Mouse (Mus musculus) MEL (cell line): ENCODE results near the gene Tmem8. TPM values are rescaled to one million over a fixed set of nuclear protein-coding genes. Genes with fewer than 3 reads are reported as not detected.
A peak's percentile ranks its signal among the peaks of the same experiment; 100 is the strongest.

ENCODE experiments used
- DNase-seq: peaks from one replicate; pipeline ENCODE4 v3.0.0; 2011; ENCODE audit warnings: low read depth, low spot score
- H3K27ac ChIP-seq: 2 replicates; pipeline ENCODE4 v1.5.1; 2012; ENCODE audit warnings: low read depth, mild to moderate bottlenecking, control low read depth, low read length, moderate library complexity; ENCODE audit not compliant: control insufficient read depth
- H3K27me3 ChIP-seq, 2 experiments: fragments of 150-350 bp in 1 of 2; sonication (generic) in 1 of 2; 2 replicates each; pipeline ENCODE4 v1.6.1; 2012; ENCODE audit warnings: low read length in 2 of 2, mild to moderate bottlenecking in 2 of 2, improper control_type of control experiment in 1 of 2, moderate library complexity in 1 of 2; ENCODE audit not compliant: insufficient read depth in 2 of 2, control insufficient read depth in 1 of 2
- H3K36me3 ChIP-seq, 2 experiments: 2 replicates each; pipeline ENCODE4 v1.6.1; 2012 to 2014; ENCODE audit warnings: low read length in 2 of 2, improper control_type of control experiment in 1 of 2, inconsistent platforms in 1 of 2, mild to moderate bottlenecking in 1 of 2; ENCODE audit not compliant: insufficient read depth in 2 of 2, control insufficient read depth in 1 of 2
- H3K4me1 ChIP-seq, 2 experiments: fragments of 150-350 bp in 1 of 2; sonication (generic) in 1 of 2; 2 replicates each; pipeline ENCODE4 v1.6.1; 2012; ENCODE audit warnings: low read length in 2 of 2, improper control_type of control experiment in 1 of 2, mild to moderate bottlenecking in 1 of 2; ENCODE audit not compliant: insufficient read depth in 2 of 2, control insufficient read depth in 1 of 2
- H3K4me3 ChIP-seq, 2 experiments: fragments of 150-350 bp in 1 of 2; sonication (generic) in 1 of 2; 2 replicates each; pipeline ENCODE4 v1.5.1; 2012; ENCODE audit warnings: low read depth in 2 of 2, low read length in 2 of 2, mild to moderate bottlenecking in 2 of 2, moderate library complexity in 2 of 2, control low read depth in 1 of 2, improper control_type of control experiment in 1 of 2; ENCODE audit not compliant: control insufficient read depth in 1 of 2, insufficient read depth in 1 of 2
- H3K79me2 ChIP-seq: 2 replicates; pipeline ENCODE4 v1.6.1; 2012; ENCODE audit warnings: mild to moderate bottlenecking, low read length, moderate library complexity; ENCODE audit not compliant: control insufficient read depth, poor library complexity, insufficient read depth
- H3K9ac ChIP-seq: 2 replicates; pipeline ENCODE4 v1.6.1; 2012; ENCODE audit warnings: low read depth, mild to moderate bottlenecking, control low read depth, low read length, moderate library complexity; ENCODE audit not compliant: control insufficient read depth, poor library complexity, severe bottlenecking
- H3K9me3 ChIP-seq: fragments of 150-350 bp; sonication (generic); replicated peaks from 2 replicates; pipeline ENCODE4 v1.6.1; 2012; ENCODE audit warnings: mild to moderate bottlenecking, low read length, improper control_type of control experiment, moderate library complexity; ENCODE audit not compliant: insufficient read depth
- BHLHE40 ChIP-seq: IDR thresholded peaks from 2 replicates; pipeline ENCODE4 v1.6.1; 2012; ENCODE audit warnings: low read depth, mild to moderate bottlenecking, inconsistent platforms, low read length, improper control_type of control experiment, borderline replicate concordance
- CHD1 ChIP-seq: IDR thresholded peaks from 2 replicates; pipeline ENCODE4 v1.6.1; 2012; ENCODE audit warnings: low read depth, mild to moderate bottlenecking, inconsistent platforms, low read length, improper control_type of control experiment
- CHD2 ChIP-seq: IDR thresholded peaks from 2 replicates; pipeline ENCODE4 v1.6.1; 2011; ENCODE audit warnings: low read length, improper control_type of control experiment
- CTCF ChIP-seq, 3 experiments: IDR thresholded peaks in 2 of 3; conservative IDR thresholded peaks in 1 of 3; 2 replicates each; pipeline ENCODE4 v1.5.1; 2011 to 2012; ENCODE audit warnings: low read length in 3 of 3, low read depth in 2 of 3, mild to moderate bottlenecking in 2 of 3, improper control_type of control experiment in 1 of 3, inconsistent platforms in 1 of 3, mixed read lengths in 1 of 3, moderate library complexity in 1 of 3; ENCODE audit not compliant: control insufficient read depth in 1 of 3, insufficient read depth in 1 of 3, poor library complexity in 1 of 3, severe bottlenecking in 1 of 3
- E2F4 ChIP-seq: IDR thresholded peaks from 2 replicates; pipeline ENCODE4 v1.6.1; 2011; ENCODE audit warnings: low read depth, low read length, improper control_type of control experiment, borderline replicate concordance
- ELF1 ChIP-seq: IDR thresholded peaks from 2 replicates; pipeline ENCODE4 v1.6.1; 2014; ENCODE audit warnings: low read depth, mild to moderate bottlenecking, inconsistent platforms, low read length, improper control_type of control experiment, moderate library complexity
- GABPA ChIP-seq: IDR thresholded peaks from 2 replicates; pipeline ENCODE4 v1.6.1; 2012; ENCODE audit warnings: low read depth, mild to moderate bottlenecking, inconsistent platforms, low read length, improper control_type of control experiment, moderate library complexity
- GATA1 ChIP-seq: IDR thresholded peaks from 2 replicates; pipeline ENCODE4 v1.6.1; 2011; ENCODE audit warnings: low read depth, low read length, improper control_type of control experiment
- HCFC1 ChIP-seq: IDR thresholded peaks from 2 replicates; pipeline ENCODE4 v1.6.1; 2012; ENCODE audit warnings: low read depth, mild to moderate bottlenecking, inconsistent platforms, low read length, improper control_type of control experiment, moderate library complexity
- JUND ChIP-seq: IDR thresholded peaks from 2 replicates; pipeline ENCODE4 v1.6.1; 2011; ENCODE audit warnings: low read depth, mild to moderate bottlenecking, improper control_type of control experiment, low read length
- KAT2A ChIP-seq: conservative IDR thresholded peaks from 2 replicates; pipeline ENCODE4 v1.6.1; 2012; ENCODE audit warnings: low read depth, low read length, improper control_type of control experiment, inconsistent platforms
- MAFK ChIP-seq: IDR thresholded peaks from 2 replicates; pipeline ENCODE4 v1.6.1; 2011; ENCODE audit warnings: low read depth, mild to moderate bottlenecking, low read length, improper control_type of control experiment, borderline replicate concordance
- MAX ChIP-seq: IDR thresholded peaks from 2 replicates; pipeline ENCODE4 v1.6.1; 2011; ENCODE audit warnings: low read length, improper control_type of control experiment
- MAZ ChIP-seq: IDR thresholded peaks from 2 replicates; pipeline ENCODE4 v1.6.1; 2012; ENCODE audit warnings: low read depth, mild to moderate bottlenecking, inconsistent platforms, low read length, improper control_type of control experiment
- MXI1 ChIP-seq: IDR thresholded peaks from 2 replicates; pipeline ENCODE4 v1.6.1; 2011; ENCODE audit warnings: mild to moderate bottlenecking, low read depth, low read length, improper control_type of control experiment
- MYB ChIP-seq: IDR thresholded peaks from 2 replicates; pipeline ENCODE4 v1.6.1; 2011; ENCODE audit warnings: mild to moderate bottlenecking, low read depth, low read length, improper control_type of control experiment
- NELFE ChIP-seq: IDR thresholded peaks from 2 replicates; pipeline ENCODE4 v1.6.1; 2011; ENCODE audit warnings: low read depth, low read length, improper control_type of control experiment
- POLR2AphosphoS2 ChIP-seq: IDR thresholded peaks from 2 replicates; pipeline ENCODE4 v1.6.1; 2011; ENCODE audit warnings: low read length, improper control_type of control experiment
- POLR2AphosphoS5 ChIP-seq: IDR thresholded peaks from 2 replicates; pipeline ENCODE4 v1.6.1; 2012; ENCODE audit warnings: low read depth, borderline replicate concordance, mild to moderate bottlenecking, inconsistent platforms, low read length, moderate library complexity, mixed read lengths
- RAD21 ChIP-seq: IDR thresholded peaks from 2 replicates; pipeline ENCODE4 v1.6.1; 2011; ENCODE audit warnings: mild to moderate bottlenecking, low read depth, low read length, improper control_type of control experiment
- SMC3 ChIP-seq: IDR thresholded peaks from 2 replicates; pipeline ENCODE4 v1.6.1; 2011; ENCODE audit warnings: low read depth, low read length, improper control_type of control experiment
- UBTF ChIP-seq: IDR thresholded peaks from 2 replicates; pipeline ENCODE4 v1.6.1; 2012; ENCODE audit warnings: low read depth, mild to moderate bottlenecking, inconsistent platforms, low read length, improper control_type of control experiment, moderate library complexity, borderline replicate concordance; ENCODE audit not compliant: insufficient read depth
- USF1 ChIP-seq: IDR thresholded peaks from 2 replicates; pipeline ENCODE4 v1.6.1; 2014; ENCODE audit warnings: low read depth, mild to moderate bottlenecking, inconsistent platforms, low read length, improper control_type of control experiment, moderate library complexity
- ZC3H11A ChIP-seq: IDR thresholded peaks from 2 replicates; pipeline ENCODE4 v1.6.1; 2012; ENCODE audit warnings: low read depth, mild to moderate bottlenecking, inconsistent platforms, low read length, improper control_type of control experiment
- ZKSCAN1 ChIP-seq: IDR thresholded peaks from 2 replicates; pipeline ENCODE4 v1.6.1; 2012; ENCODE audit warnings: low read depth, mild to moderate bottlenecking, inconsistent platforms, low read length, improper control_type of control experiment, moderate library complexity
- ZMIZ1 ChIP-seq: IDR thresholded peaks from 2 replicates; pipeline ENCODE4 v1.6.1; 2012; ENCODE audit warnings: low read depth, mild to moderate bottlenecking, inconsistent platforms, low read length, improper control_type of control experiment, moderate library complexity
- ZNF384 ChIP-seq: IDR thresholded peaks from 2 replicates; pipeline ENCODE4 v1.6.1; 2012; ENCODE audit warnings: low read depth, mild to moderate bottlenecking, inconsistent platforms, low read length, improper control_type of control experiment
- polyA plus RNA-seq, 2 experiments: library from polyadenylated mRNA; stranded (reverse) in 1 of 2; unstranded in 1 of 2; fragments of >175 nt in 1 of 2; fragments of >200 nt in 1 of 2; gene quantifications; 2 replicates each; pipeline versions ENCODE4 v1.2.1 to v1.2.4; 2012; ENCODE audit warnings: low replicate concordance in 2 of 2, low read depth in 1 of 2; ENCODE audit not compliant: insufficient read length in 2 of 2, insufficient read depth in 1 of 2, missing spikeins in 1 of 2
- total RNA-seq: library from RNA; depleted of rRNA; stranded (reverse); fragments of 300-350 nt; gene quantifications from 2 replicates; pipeline ENCODE4 v1.2.3, GENCODE M21; 2012

The Tmem8 gene
- total and polyA plus RNA-seq, 3 experiments: 4.7 to 16.7 TPM; not detected in 1

DNA sequence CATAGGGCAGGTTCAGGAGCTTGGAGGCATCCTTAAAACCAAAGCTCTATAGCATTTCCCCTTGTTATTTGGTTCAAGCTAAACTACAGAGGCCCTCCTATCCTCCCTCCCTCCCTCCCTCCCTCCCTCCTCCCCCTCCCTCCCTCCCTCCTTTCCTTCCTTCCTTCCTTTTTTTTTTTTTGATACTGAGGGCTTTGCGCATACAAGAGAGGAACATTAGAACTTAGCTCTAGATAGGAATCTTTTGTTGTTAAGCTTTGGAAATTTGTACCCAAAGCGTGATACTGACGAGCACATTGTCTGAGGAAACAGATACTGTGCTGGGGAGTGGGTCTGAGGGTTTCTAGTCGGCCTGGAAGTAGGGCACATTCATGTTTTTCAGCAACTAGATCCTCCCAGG is 7.5 kb upstream of the Tmem8 start:
- peak; percentile 39 for DNase-seq
- peak overlapping the region; percentile 1; the same call in 1 of the 2 replicates for H3K27ac ChIP-seq
- TF ChIP-seq E2F4: no peak
- TF ChIP-seq GABPA: no peak
- no peak for TF ChIP-seq CHD1
- no peak for TF ChIP-seq UBTF
- no peak for TF ChIP-seq KAT2A
- no peak for TF ChIP-seq NELFE
- TF ChIP-seq GATA1: no peak
- no peak for TF ChIP-seq SMC3
- TF ChIP-seq JUND: no peak
- no peak for TF ChIP-seq MYB
- TF ChIP-seq MAZ: peak; percentile 68
- TF ChIP-seq ZNF384: peak; percentile 82
- no peak for TF ChIP-seq ZKSCAN1
- TF ChIP-seq ELF1: no peak
- peaks cover 0 to 11% of the 10 kb centered on the region in 2 experiments; a peak in 2 of 4 replicates for H3K36me3 ChIP-seq
- no peak overlapping the region for H3K9ac ChIP-seq
- H3K4me1 ChIP-seq: peaks cover 2 to 10% of the 10 kb centered on the region in 2 experiments
- H3K9me3 ChIP-seq: no peaks in the 10 kb centered on the region
- no peaks in the 10 kb centered on the region for H3K79me2 ChIP-seq
- no peaks in the 10 kb centered on the region; a peak in 1 of 4 replicates for H3K27me3 ChIP-seq
- no peak overlapping the region; a peak in 1 of 4 replicates for H3K4me3 ChIP-seq

DNA sequence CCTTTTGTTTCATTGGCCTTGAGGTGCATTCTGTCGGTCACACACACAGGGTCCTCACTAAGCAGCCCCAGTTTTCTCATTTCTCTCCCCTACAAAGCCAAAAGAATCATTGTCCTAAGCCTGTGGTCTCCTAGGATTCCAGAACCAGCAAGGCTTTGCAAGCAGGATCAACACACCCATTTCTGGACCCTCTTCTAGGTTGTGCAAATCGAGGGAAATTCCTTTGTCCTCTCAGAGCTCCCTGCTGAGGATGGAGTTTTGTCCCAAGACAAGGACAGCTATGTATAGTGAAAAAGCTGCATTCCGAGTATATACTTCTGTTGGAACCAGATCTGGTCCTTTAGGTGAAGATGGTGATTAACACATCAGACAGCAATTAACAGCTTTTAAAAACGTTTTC is 2.9 kb upstream of the Tmem8 start:
- DNase-seq: no peak
- Histone ChIP-seq H3K9me3 (no peaks in the 10 kb centered on the region), H3K9ac (no peak overlapping the region), H3K79me2 (no peaks in the 10 kb centered on the region; the same call in 1 of the 2 replicates), H3K4me3 (no peak overlapping the region), H3K27me3 (no peaks in the 10 kb centered on the region; a peak in 1 of 4 replicates), H3K36me3 (peaks cover 0 to 5% of the 10 kb centered on the region in 2 experiments; a peak in 2 of 4 replicates), H3K27ac (no peak overlapping the region), H3K4me1 (peaks cover 4 to 12% of the 10 kb centered on the region in 2 experiments)
- TF ChIP-seq GABPA (no peak), POLR2AphosphoS2 (no peak), CTCF (IDR thresholded peaks at IDR 0.05 in 2 of 3, conservative IDR thresholded peaks at IDR 0.05 in 1 of 3; ENCODE audit: control insufficient read depth in 1 of 3, insufficient read depth in 1 of 3, low read depth in 2 of 3, low read length in 3 of 3, poor library complexity in 1 of 3, severe bottlenecking in 1 of 3) (no peak), KAT2A (no peak), CHD2 (no peak), ZC3H11A (no peak), MXI1 (no peak), POLR2AphosphoS5 (no peak), MAFK (no peak), MAZ (no peak), ELF1 (no peak), BHLHE40 (no peak), HCFC1 (no peak), USF1 (no peak), MAX (no peak), ZMIZ1 (no peak), ZKSCAN1 (no peak), RAD21 (no peak)
